Mouse (Mus musculus): ENCODE measurements at regions not wholly inside any gene's neighbourhood (a gene's known extent, or its start where the extent isn't known, plus 50 kb on each side); places are given as distances from the start of the nearest gene placed in this dataset.

DNA sequence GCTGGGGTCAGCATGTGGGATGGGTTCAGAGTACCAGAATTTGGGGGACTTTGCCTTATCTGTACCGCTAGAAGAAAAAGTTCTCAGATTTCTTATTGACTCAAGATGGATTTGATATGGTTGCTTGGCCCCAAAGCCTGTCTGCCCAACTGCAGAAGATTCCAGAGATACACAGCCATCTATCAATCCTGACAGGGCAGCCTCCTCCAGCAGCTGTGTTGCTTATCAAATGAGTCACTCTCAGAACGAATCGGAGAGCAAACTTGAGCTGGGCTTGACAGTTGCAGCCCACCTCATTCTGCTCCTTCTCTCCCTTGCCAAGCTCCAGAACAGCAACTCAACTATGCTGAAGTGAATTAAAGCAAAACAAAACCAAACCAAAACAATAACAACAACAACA lies 345.9 kb downstream of the Pik3r1 start:
- no peak for TF ChIP-seq CTCF (conservative IDR thresholded peaks at IDR 0.05; ENCODE audit: insufficient read depth, insufficient read length, low read depth, low read length)
- TF ChIP-seq POLR2A (IDR thresholded peaks at IDR 0.05; ENCODE audit: low read depth, low read length), result no peak
